Mouse (Mus musculus) lung, embryonic 15.5 days (tissue): ENCODE data around the gene Scaf4. TPM values are rescaled to one million over a fixed set of nuclear protein-coding genes. Genes with fewer than 3 reads are reported as not detected.
"Not testable (repeated sequence)": the region's sequence is repeated elsewhere in the genome, so short reads cannot be mapped to it uniquely, and the experiment has no call there.

Experiments used
- ATAC-seq: fragments of 200-750 bp; cut with Nextera tagmentation; 2 replicates; pipeline ENCODE4 v1.8.0; 2017; ENCODE audit warnings: moderate number of reproducible peaks, borderline replicate concordance; ENCODE audit not compliant: low FRiP score, low TSS enrichment; ENCODE audit errors: extremely low read depth
- H3K27ac ChIP-seq: fragments of 300-500 bp; sonication (generic); 2 replicates; pipeline ENCODE4 v1.5.1; 2015; ENCODE audit warnings: moderate library complexity, mild to moderate bottlenecking, inconsistent platforms
- H3K27me3 ChIP-seq: fragments of 300-500 bp; sonication (generic); 2 replicates; pipeline ENCODE4 v1.6.1; 2015; ENCODE audit warnings: inconsistent platforms
- H3K36me3 ChIP-seq: fragments of 300-500 bp; sonication (generic); 2 replicates; pipeline ENCODE4 v1.6.1; 2015; ENCODE audit warnings: inconsistent platforms
- H3K4me1 ChIP-seq: fragments of 300-500 bp; sonication (generic); 2 replicates; pipeline ENCODE4 v1.6.1; 2015; ENCODE audit warnings: inconsistent platforms
- H3K4me2 ChIP-seq: fragments of 300-500 bp; sonication (generic); 2 replicates; pipeline ENCODE4 v1.6.1; 2015; ENCODE audit warnings: inconsistent platforms, mild to moderate bottlenecking, moderate library complexity
- H3K4me3 ChIP-seq: fragments of 300-500 bp; sonication (generic); 2 replicates; pipeline ENCODE4 v1.5.1; 2015; ENCODE audit warnings: mild to moderate bottlenecking, inconsistent platforms
- H3K9ac ChIP-seq: fragments of 300-500 bp; sonication (generic); 2 replicates; pipeline ENCODE4 v1.6.1; 2015; ENCODE audit warnings: inconsistent platforms
- H3K9me3 ChIP-seq: fragments of 300-500 bp; sonication (generic); 2 replicates; pipeline ENCODE4 v1.6.1; 2016; ENCODE audit warnings: inconsistent platforms
- WGBS: fragments of 180-500 bp; shearing (Covaris S2); methylation state at CpG from one replicate; pipeline ENCODE4 v1.1.7; 2015; 5-methylcytosine and 5-hydroxymethylcytosine counted together
- polyA plus RNA-seq: library from polyadenylated mRNA; unstranded; fragments of >200 nt; fragmentation: Nextera tagmentation; extraction: Ambion mirVana; gene quantifications from 2 replicates; pipeline ENCODE4 v1.2.1, GENCODE M21; 2015

The Scaf4 gene
- polyA plus RNA-seq, 1 experiment from 2014 or later = 25.7 TPM

- Histone ChIP-seq H3K27ac (no peak overlapping the region), H3K4me2 (no peak overlapping the region), H3K9me3 (no peaks in the 10 kb centered on the region), H3K4me3 (no peak overlapping the region), H3K9ac (no peak overlapping the region), H3K27me3 (no peaks in the 10 kb centered on the region), H3K4me1 (0 out of 2 replicates have a peak, but pooled peaks cover 7% of the 10 kb centered on the region), H3K36me3 (peaks cover 55% of the 10 kb centered on the region)
- no peak for ATAC-seq
- WGBS = 86% methylated on average over 5 of the region's 5 CpGs
Measured at GRCm38 (mm10) chr16:90259623-90260022, 24.7 kb downstream of the Scaf4 start.

GRCm38 (mm10) chr16:90258950-90259349, 25.4 kb downstream of the Scaf4 start:
- ATAC-seq = no peak
- no peak overlapping the region for H3K9ac ChIP-seq
- H3K36me3 ChIP-seq = peaks cover 61% of the 10 kb centered on the region
- no peak overlapping the region for H3K4me3 ChIP-seq
- no peak overlapping the region for H3K4me2 ChIP-seq
- no peak overlapping the region for H3K27ac ChIP-seq
- no peaks in the 10 kb centered on the region for H3K27me3 ChIP-seq
- 0 out of 2 replicates have a peak, but pooled peaks cover 6% of the 10 kb centered on the region for H3K4me1 ChIP-seq
- WGBS = 82% methylated on average over 7 of the region's 7 CpGs
- H3K9me3 ChIP-seq = no peaks in the 10 kb centered on the region

- no peaks in the 10 kb centered on the region for H3K9me3 ChIP-seq
- H3K4me1 ChIP-seq = no peaks in the 10 kb centered on the region
- H3K27me3 ChIP-seq = no peaks in the 10 kb centered on the region
- no peak overlapping the region for H3K9ac ChIP-seq
- H3K4me2 ChIP-seq = no peak overlapping the region
- no peak for ATAC-seq
- H3K36me3 ChIP-seq = peaks cover 79% of the 10 kb centered on the region
- WGBS = 85% methylated on average over 2 of the region's 2 CpGs
- no peak overlapping the region for H3K27ac ChIP-seq
- H3K4me3 ChIP-seq = no peak overlapping the region
Measured at GRCm38 (mm10) chr16:90252521-90252920, 31.8 kb downstream of the Scaf4 start.

GRCm38 (mm10) chr16:90251256-90251655, 33.0 kb downstream of the Scaf4 start:
- not testable (repeated sequence) for H3K9ac ChIP-seq, H3K27me3 ChIP-seq, H3K4me2 ChIP-seq, H3K4me1 ChIP-seq, H3K27ac ChIP-seq, ATAC-seq, H3K4me3 ChIP-seq, H3K9me3 ChIP-seq
- 82% methylated on average over 3 of the region's 3 CpGs for WGBS
- H3K36me3 ChIP-seq = peaks cover 78% of the 10 kb centered on the region

- H3K36me3 ChIP-seq = peaks cover 85% of the 10 kb centered on the region
- no peak overlapping the region for H3K4me2 ChIP-seq
- no peaks in the 10 kb centered on the region for H3K9me3 ChIP-seq
- ATAC-seq = no peak
- no peak overlapping the region for H3K4me3 ChIP-seq
- H3K9ac ChIP-seq = no peak overlapping the region
- no peak overlapping the region for H3K27ac ChIP-seq
- 92% methylated on average over 7 of the region's 7 CpGs for WGBS
- H3K4me1 ChIP-seq = no peaks in the 10 kb centered on the region
- no peaks in the 10 kb centered on the region for H3K27me3 ChIP-seq
Measured at GRCm38 (mm10) chr16:90250099-90250498, 34.2 kb downstream of the Scaf4 start.

GRCm38 (mm10) chr16:90242426-90243304, 41.6 kb downstream of the Scaf4 start:
- Histone ChIP-seq H3K4me2 (no peak overlapping the region), H3K27me3 (no peaks in the 10 kb centered on the region), H3K9me3 (no peaks in the 10 kb centered on the region), H3K36me3 (peaks cover 80% of the 10 kb centered on the region), H3K9ac (no peak overlapping the region), H3K27ac (no peak overlapping the region), H3K4me3 (no peak overlapping the region), H3K4me1 (no peaks in the 10 kb centered on the region)
- ATAC-seq = no peak
- 75% methylated on average over 17 of the region's 17 CpGs for WGBS

- Histone ChIP-seq H3K36me3 (peaks cover 72% of the 10 kb centered on the region), H3K27ac (no peak overlapping the region)
- 82% methylated on average over 4 of the region's 4 CpGs for WGBS
Measured at GRCm38 (mm10) chr16:90241875-90242274, 42.4 kb downstream of the Scaf4 start.

GRCm38 (mm10) chr16:90239128-90239746, 45.1 kb downstream of the Scaf4 start:
- Histone ChIP-seq H3K4me1 (no peaks in the 10 kb centered on the region), H3K4me3 (no peak overlapping the region), H3K27me3 (no peaks in the 10 kb centered on the region), H3K27ac (no peak overlapping the region), H3K4me2 (no peak overlapping the region), H3K9me3 (no peaks in the 10 kb centered on the region), H3K36me3 (peaks cover 53% of the 10 kb centered on the region), H3K9ac (no peak overlapping the region)
- ATAC-seq = no peak
- WGBS = 82% methylated on average over 6 of the region's 6 CpGs

More at GRCm38 (mm10) chr16:90241875-90242274, 42.4 kb downstream of the Scaf4 start:
- Histone ChIP-seq H3K9me3 (no peaks in the 10 kb centered on the region), H3K9ac (no peak overlapping the region), H3K4me3 (no peak overlapping the region), H3K4me1 (no peaks in the 10 kb centered on the region), H3K4me2 (no peak overlapping the region), H3K27me3 (no peaks in the 10 kb centered on the region)
- no peak for ATAC-seq

GRCm38 (mm10) chr16:90235188-90235587, 49.1 kb downstream of the Scaf4 start:
- Histone ChIP-seq H3K36me3 (peaks cover 20% of the 10 kb centered on the region), H3K27ac (no peak overlapping the region), H3K9me3 (no peaks in the 10 kb centered on the region), H3K4me2 (no peak overlapping the region), H3K9ac (no peak overlapping the region), H3K4me3 (no peak overlapping the region), H3K4me1 (no peaks in the 10 kb centered on the region), H3K27me3 (no peaks in the 10 kb centered on the region)
- no peak for ATAC-seq
- WGBS = 78% methylated on average over 3 of the region's 3 CpGs

- WGBS = 42% methylated on average over 6 of the region's 6 CpGs
- no peak for ATAC-seq
- Histone ChIP-seq H3K27ac (no peak overlapping the region), H3K9ac (no peak overlapping the region), H3K4me3 (no peak overlapping the region), H3K36me3 (peaks cover 18% of the 10 kb centered on the region), H3K27me3 (no peaks in the 10 kb centered on the region), H3K4me2 (no peak overlapping the region), H3K4me1 (no peaks in the 10 kb centered on the region), H3K9me3 (no peaks in the 10 kb centered on the region)
Measured at GRCm38 (mm10) chr16:90234617-90235016, 49.7 kb downstream of the Scaf4 start.

- no peaks in the 10 kb centered on the region for H3K27me3 ChIP-seq
- H3K4me2 ChIP-seq = no peak overlapping the region
- H3K27ac ChIP-seq = no peak overlapping the region
- peaks cover 18% of the 10 kb centered on the region for H3K36me3 ChIP-seq
- no peak overlapping the region for H3K4me3 ChIP-seq
- H3K9me3 ChIP-seq = no peaks in the 10 kb centered on the region
- H3K4me1 ChIP-seq = no peaks in the 10 kb centered on the region
- H3K9ac ChIP-seq = no peak overlapping the region
- ATAC-seq = no peak
- 88% methylated on average over 10 of the region's 10 CpGs for WGBS
Measured at GRCm38 (mm10) chr16:90233702-90234101, 50.6 kb downstream of the Scaf4 start.

GRCm38 (mm10) chr16:90231302-90231701, 53.0 kb downstream of the Scaf4 start:
- Histone ChIP-seq H3K4me3 (no peak overlapping the region), H3K36me3 (peaks cover 33% of the 10 kb centered on the region)
- 83% methylated on average over 7 of the region's 7 CpGs for WGBS

More at GRCm38 (mm10) chr16:90231302-90231701, 53.0 kb downstream of the Scaf4 start:
- Histone ChIP-seq H3K27me3 (no peaks in the 10 kb centered on the region), H3K9me3 (no peaks in the 10 kb centered on the region), H3K9ac (no peak overlapping the region), H3K4me1 (no peaks in the 10 kb centered on the region), H3K27ac (no peak overlapping the region), H3K4me2 (no peak overlapping the region)
- no peak for ATAC-seq
